Mouse (Mus musculus): ENCODE results near the gene Ercc6.

DNA sequence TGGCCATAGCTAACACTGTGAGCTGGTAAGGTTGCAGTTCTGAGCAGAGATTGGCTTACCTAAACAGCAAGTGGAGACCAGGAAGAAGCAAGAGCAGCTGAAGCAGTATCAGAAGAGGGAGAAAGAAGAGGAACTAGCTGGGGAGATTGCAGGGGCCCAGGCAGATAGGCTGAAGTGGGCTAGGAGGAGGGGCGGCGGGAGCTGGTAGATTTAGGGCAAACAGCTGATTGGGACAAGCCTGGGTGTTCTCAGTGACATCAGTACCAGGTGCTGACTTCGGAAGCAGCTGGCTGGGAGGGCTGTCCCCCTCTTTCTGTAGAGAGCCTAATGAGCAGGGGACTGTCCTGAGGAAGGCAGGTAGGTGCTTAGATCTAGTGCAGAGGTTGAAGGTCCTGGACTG, 48.1 kb downstream of the Ercc6 start:
- no peak for TF ChIP-seq CTCF (conservative IDR thresholded peaks at IDR 0.05; ENCODE audit: low read length)
- no peak for TF ChIP-seq POU5F1 (IDR thresholded peaks at IDR 0.05; ENCODE audit: borderline replicate concordance, low read length)

Measured in E14TG2a.4 (cell line).